Mouse (Mus musculus) liver, postnatal 0 days (tissue): Measurements from ENCODE around the gene B3galt1.

Experiments
- CTCF ChIP-seq: sonication (generic); IDR thresholded peaks from 2 replicates; pipeline ENCODE4 v1.5.1; 2016; ENCODE audit warnings: antibody characterized with exemption, low read depth
- EP300 ChIP-seq: IDR thresholded peaks from 2 replicates; pipeline ENCODE4 v1.6.1; 2016; ENCODE audit warnings: antibody characterized with exemption, low read depth, mild to moderate bottlenecking

GRCm38 (mm10) chr2:67968812-67969211 lies 403.1 kb downstream of the B3galt1 start:
- TF ChIP-seq EP300 (no peak), CTCF (no peak)
